Comparison of ENCODE assay signal across 7 mouse cellular contexts in the genomic region with DNA sequence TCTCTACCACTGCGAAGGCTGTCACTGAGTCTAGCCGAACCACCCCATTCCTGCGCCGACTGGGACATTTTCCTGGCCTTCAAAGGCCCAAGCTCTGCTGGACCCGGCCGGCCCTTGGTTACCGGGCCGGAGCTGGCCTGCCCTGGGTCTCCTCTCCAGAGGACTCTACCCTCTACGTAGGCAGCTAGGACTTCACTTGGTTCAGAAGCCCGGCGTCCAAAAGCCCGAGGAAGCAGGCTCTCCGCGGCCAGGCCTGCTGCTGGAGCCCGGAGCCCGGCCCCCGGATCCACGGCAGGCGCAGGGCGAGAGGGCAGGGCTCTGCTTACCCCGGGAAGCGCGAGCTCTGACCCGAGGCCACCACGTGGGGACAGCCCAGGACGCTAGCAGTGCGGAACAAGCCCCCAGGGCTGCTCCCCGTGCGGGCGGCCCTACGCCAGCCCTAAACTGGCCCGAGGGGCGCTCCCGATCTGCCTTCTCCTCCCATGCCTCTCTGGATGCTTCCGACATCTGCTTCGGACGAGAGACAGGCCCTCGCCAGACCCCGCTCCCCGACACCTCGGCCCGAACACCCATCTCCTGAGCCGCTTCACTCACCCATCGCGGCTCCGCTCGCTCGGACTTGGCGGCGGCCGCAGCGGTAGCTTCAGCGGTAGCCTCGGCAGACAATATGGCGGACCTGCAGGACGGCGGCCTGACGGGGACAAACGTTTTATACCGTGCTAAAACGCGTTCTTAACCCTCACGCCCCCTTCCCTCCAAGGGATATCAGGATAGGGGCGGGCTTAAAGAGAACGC. TPM values are rescaled to one million over a fixed set of nuclear protein-coding genes. Genes with fewer than 3 reads are reported as not detected.
DNase-seq lines count a peak whose midpoint lies in the region; ATAC-seq lines count a peak whose summit lies in the region.

Gene Kpna6 (minus strand): TSS at position 685 of the 795 bp plus-strand sequence.

- under 1% methylated on average over 65 of the region's 65 CpGs for WGBS in embryonic facial prominence, embryonic 11.5 days
- WGBS in limb, embryonic 11.5 days, result under 1% methylated on average over 65 of the region's 65 CpGs
- WGBS in midbrain, embryonic 14.5 days, result under 1% methylated on average over 65 of the region's 65 CpGs

- peak; percentile 95 for DNase-seq in adrenal gland, postnatal 14 days
- peak; percentile 94 for DNase-seq in embryonic facial prominence, embryonic 11.5 days (ENCODE audit: low spot score)
- peak; percentile 99 for DNase-seq in heart, adult 11 months
- DNase-seq in kidney, adult 18-20 months, result peak; percentile 95
- DNase-seq in limb, embryonic 11.5 days (ENCODE audit: low spot score), result peak; percentile 93
- DNase-seq in midbrain, embryonic 14.5 days, result peak; percentile 95
- peak; percentile 66 to 86 for DNase-seq in spleen, adult 18-20 months

- H3K4me3 ChIP-seq in embryonic facial prominence, embryonic 11.5 days (ENCODE audit: low read depth, low read length), result peak within 1 kb of the TSS; percentile 92
- H3K4me3 ChIP-seq in limb, embryonic 11.5 days (ENCODE audit: low read depth, low read length), result peak within 1 kb of the TSS; percentile 93
- H3K4me3 ChIP-seq in midbrain, embryonic 14.5 days (replicated peaks; ENCODE audit: low read depth, low read length), result peak within 1 kb of the TSS; percentile 81

- peak; percentile 87 for ATAC-seq in embryonic facial prominence, embryonic 11.5 days (replicated peaks; ENCODE audit: insufficient number of reproducible peaks, low FRiP score, low TSS enrichment, low read depth)
- peak; percentile 83 for ATAC-seq in limb, embryonic 11.5 days (ENCODE audit: insufficient number of reproducible peaks, low FRiP score, low TSS enrichment, low read depth)
- ATAC-seq in midbrain, embryonic 14.5 days (ENCODE audit: low FRiP score, low TSS enrichment), result peak; percentile 90

- no peaks in the 10 kb centered on the region for H3K9me3 ChIP-seq in embryonic facial prominence, embryonic 11.5 days (replicated peaks; ENCODE audit: control insufficient read depth, low read length)
- H3K9me3 ChIP-seq in limb, embryonic 11.5 days (ENCODE audit: control insufficient read depth, low read length), result no peaks in the 10 kb centered on the region
- H3K9me3 ChIP-seq in midbrain, embryonic 14.5 days (ENCODE audit: control insufficient read depth, low read length), result no peaks in the 10 kb centered on the region

- peak within 1 kb of the TSS; percentile 83 for H3K4me2 ChIP-seq in embryonic facial prominence, embryonic 11.5 days (ENCODE audit: low read depth, low read length)
- H3K4me2 ChIP-seq in limb, embryonic 11.5 days (ENCODE audit: low read depth, severe bottlenecking), result peak within 1 kb of the TSS; percentile 64
- peak within 1 kb of the TSS; percentile 97 for H3K4me2 ChIP-seq in midbrain, embryonic 14.5 days (ENCODE audit: low read length)

- no peaks in the 10 kb centered on the region; the same call in 1 of the 2 replicates for H3K36me3 ChIP-seq in embryonic facial prominence, embryonic 11.5 days (replicated peaks; ENCODE audit: control insufficient read depth, insufficient read depth, low read depth, low read length)
- H3K36me3 ChIP-seq in limb, embryonic 11.5 days (ENCODE audit: control insufficient read depth, insufficient read depth, low read length), result no peaks in the 10 kb centered on the region; the same call in 1 of the 2 replicates
- peaks cover 22% of the 10 kb centered on the region for H3K36me3 ChIP-seq in midbrain, embryonic 14.5 days (ENCODE audit: control insufficient read depth, insufficient read depth, low read length)

- no peaks in the 10 kb centered on the region for H3K4me1 ChIP-seq in embryonic facial prominence, embryonic 11.5 days (ENCODE audit: control insufficient read depth, insufficient read depth, low read length)
- peaks cover 4% of the 10 kb centered on the region; the same call in 1 of the 2 replicates for H3K4me1 ChIP-seq in limb, embryonic 11.5 days (ENCODE audit: control insufficient read depth, insufficient read depth, low read length)
- H3K4me1 ChIP-seq in midbrain, embryonic 14.5 days (ENCODE audit: control insufficient read depth, insufficient read depth, low read length), result peaks cover 5% of the 10 kb centered on the region; the same call in 1 of the 2 replicates

- peak within 1 kb of the TSS; percentile 84 for H3K27ac ChIP-seq in embryonic facial prominence, embryonic 11.5 days (replicated peaks; ENCODE audit: low read depth, low read length)
- peak within 1 kb of the TSS; percentile 85 for H3K27ac ChIP-seq in limb, embryonic 11.5 days (replicated peaks; ENCODE audit: low read depth, low read length)
- H3K27ac ChIP-seq in midbrain, embryonic 14.5 days (replicated peaks; ENCODE audit: low read depth, low read length), result peak within 1 kb of the TSS; percentile 90

- no peaks in the 10 kb centered on the region for H3K27me3 ChIP-seq in embryonic facial prominence, embryonic 11.5 days (ENCODE audit: control insufficient read depth, insufficient read depth, low read length)
- H3K27me3 ChIP-seq in limb, embryonic 11.5 days (ENCODE audit: control insufficient read depth, insufficient read depth, low read length), result no peaks in the 10 kb centered on the region
- no peaks in the 10 kb centered on the region for H3K27me3 ChIP-seq in midbrain, embryonic 14.5 days (ENCODE audit: control insufficient read depth, insufficient read depth, low read length)

- peak within 1 kb of the TSS; percentile 94 for H3K9ac ChIP-seq in embryonic facial prominence, embryonic 11.5 days (replicated peaks; ENCODE audit: low read length)
- peak within 1 kb of the TSS; percentile 85 for H3K9ac ChIP-seq in limb, embryonic 11.5 days (ENCODE audit: low read length)
- peak within 1 kb of the TSS; percentile 90 for H3K9ac ChIP-seq in midbrain, embryonic 14.5 days (replicated peaks; ENCODE audit: low read length)

RNA-seq across cellular contexts. Expression of gene Kpna6, which starts in this region (rescaled TPM):
- 80.6 and 81.7 TPM in 2 replicates for total RNA-seq in adrenal gland, postnatal 14 days (2021)
- 12.5 and 13.3 TPM in 2 replicates for polyA plus RNA-seq in embryonic facial prominence, embryonic 11.5 days (2014; fragmentation: Nextera tagmentation; extraction: Ambion mirVana)
- polyA plus RNA-seq in limb, embryonic 11.5 days (2014; fragmentation: Nextera tagmentation; extraction: Ambion mirVana), result 13.1 and 13.4 TPM in 2 replicates
- polyA plus RNA-seq in midbrain, embryonic 14.5 days (2014; fragmentation: Nextera tagmentation; extraction: Ambion mirVana), result 16.2 and 17.1 TPM in 2 replicates

Comparison
In these comparisons a context has a peak if more than half of its experiments do, and no peak if none do; other contexts are left out.
1. Peak in every context shown above with its lines: DNase-seq, ATAC-seq, H3K4me3 ChIP-seq and H3K27ac ChIP-seq.